Mouse (Mus musculus) forebrain, embryonic 15.5 days (tissue): ENCODE data around the gene Slc28a1. TPM values are rescaled to one million over a fixed set of nuclear protein-coding genes. Genes with fewer than 3 reads are reported as not detected.
A peak's percentile ranks its signal among the peaks of the same experiment; 100 is the strongest.
"Not testable (repeated sequence)": the region's sequence is repeated elsewhere in the genome, so short reads cannot be mapped to it uniquely, and the experiment has no call there.

Experiments
- ATAC-seq: fragments of 200-750 bp; cut with Nextera tagmentation; replicated peaks from 2 replicates; pipeline ENCODE4 v1.8.0; 2017; ENCODE audit warnings: mild to moderate bottlenecking, moderate TSS enrichment, moderate library complexity
- H3K27ac ChIP-seq: fragments of 300-500 bp; sonication (generic); replicated peaks from 2 replicates; pipeline ENCODE4 v1.5.1; 2015; ENCODE audit warnings: mild to moderate bottlenecking, inconsistent platforms
- H3K27me3 ChIP-seq: fragments of 300-500 bp; sonication (generic); 2 replicates; pipeline ENCODE4 v1.6.1; 2015; ENCODE audit warnings: inconsistent platforms
- H3K36me3 ChIP-seq: fragments of 300-500 bp; sonication (generic); 2 replicates; pipeline ENCODE4 v1.6.1; 2015; ENCODE audit warnings: mild to moderate bottlenecking, inconsistent platforms
- H3K4me1 ChIP-seq: fragments of 300-500 bp; sonication (generic); 2 replicates; pipeline ENCODE4 v1.6.1; 2015; ENCODE audit warnings: inconsistent platforms
- H3K4me2 ChIP-seq: fragments of 300-500 bp; sonication (generic); replicated peaks from 2 replicates; pipeline ENCODE4 v1.6.1; 2015; ENCODE audit warnings: mild to moderate bottlenecking, inconsistent platforms
- H3K4me3 ChIP-seq: fragments of 300-500 bp; sonication (generic); 2 replicates; pipeline ENCODE4 v1.5.1; 2015; ENCODE audit warnings: mild to moderate bottlenecking, inconsistent platforms
- H3K9ac ChIP-seq: fragments of 300-500 bp; sonication (generic); replicated peaks from 2 replicates; pipeline ENCODE4 v1.6.1; 2015; ENCODE audit warnings: mild to moderate bottlenecking, inconsistent platforms
- H3K9me3 ChIP-seq: fragments of 300-500 bp; sonication (generic); 2 replicates; pipeline ENCODE4 v1.6.1; 2016; ENCODE audit warnings: inconsistent platforms
- WGBS: fragments of 180-500 bp; shearing (Covaris S2); methylation state at CpG from one replicate; pipeline ENCODE4 v1.1.7; 2015; ENCODE audit warnings: mixed read lengths; 5-methylcytosine and 5-hydroxymethylcytosine counted together
- polyA plus RNA-seq: library from polyadenylated mRNA; unstranded; fragments of >200 nt; fragmentation: Nextera tagmentation; extraction: Ambion mirVana; gene quantifications from 2 replicates; pipeline ENCODE4 v1.2.1, GENCODE M21; 2015

The Slc28a1 gene
- polyA plus RNA-seq, 1 experiment from 2014 or later: not detected

GRCm38 (mm10) chr7:81153327-81153726 lies 38.7 kb downstream of the Slc28a1 start:
- Histone ChIP-seq H3K27ac (no peak overlapping the region), H3K9me3 (no peaks in the 10 kb centered on the region), H3K36me3 (no peaks in the 10 kb centered on the region), H3K9ac (no peak overlapping the region), H3K4me3 (no peak overlapping the region), H3K4me2 (no peak overlapping the region), H3K27me3 (no peaks in the 10 kb centered on the region), H3K4me1 (no peaks in the 10 kb centered on the region)
- 87% methylated on average over 6 of the region's 6 CpGs for WGBS
- no peak for ATAC-seq

- H3K4me1 ChIP-seq, H3K27me3 ChIP-seq, H3K9ac ChIP-seq, H3K27ac ChIP-seq, H3K36me3 ChIP-seq, H3K4me3 ChIP-seq, H3K4me2 ChIP-seq, ATAC-seq, H3K9me3 ChIP-seq: not testable (repeated sequence)
Measured at GRCm38 (mm10) chr7:81154244-81154643, 39.6 kb downstream of the Slc28a1 start.

GRCm38 (mm10) chr7:81154960-81155359 lies 40.4 kb downstream of the Slc28a1 start:
- Histone ChIP-seq H3K27me3 (no peaks in the 10 kb centered on the region), H3K9ac (no peak overlapping the region), H3K36me3 (no peaks in the 10 kb centered on the region), H3K27ac (no peak overlapping the region), H3K4me1 (no peaks in the 10 kb centered on the region), H3K9me3 (no peaks in the 10 kb centered on the region), H3K4me3 (no peak overlapping the region), H3K4me2 (no peak overlapping the region)
- 4% methylated on average over 3 of the region's 3 CpGs for WGBS
- no peak for ATAC-seq

GRCm38 (mm10) chr7:81158933-81159332 lies 44.3 kb downstream of the Slc28a1 start:
- ATAC-seq: no peak
- no peak overlapping the region for H3K27ac ChIP-seq
- H3K4me3 ChIP-seq: no peak overlapping the region
- 81% methylated on average over 7 of the region's 7 CpGs for WGBS
- H3K27me3 ChIP-seq: no peaks in the 10 kb centered on the region
- H3K9ac ChIP-seq: no peak overlapping the region
- no peaks in the 10 kb centered on the region for H3K36me3 ChIP-seq
- no peaks in the 10 kb centered on the region for H3K9me3 ChIP-seq
- H3K4me2 ChIP-seq: no peak overlapping the region
- no peaks in the 10 kb centered on the region for H3K4me1 ChIP-seq

GRCm38 (mm10) chr7:81161666-81162065 lies 47.1 kb downstream of the Slc28a1 start:
- Histone ChIP-seq H3K4me2 (no peak overlapping the region), H3K27me3 (no peaks in the 10 kb centered on the region), H3K4me3 (no peak overlapping the region), H3K27ac (no peak overlapping the region), H3K36me3 (no peaks in the 10 kb centered on the region), H3K9me3 (no peaks in the 10 kb centered on the region), H3K4me1 (no peaks in the 10 kb centered on the region), H3K9ac (no peak overlapping the region)
- ATAC-seq: peak; percentile 38; the same call in 1 of the 2 replicates
- 72% methylated on average over 9 of the region's 9 CpGs for WGBS

- H3K27ac ChIP-seq: no peak overlapping the region
- H3K4me3 ChIP-seq: no peak overlapping the region
- H3K4me2 ChIP-seq: no peak overlapping the region
- no peak overlapping the region for H3K9ac ChIP-seq
- no peak for ATAC-seq
- no peaks in the 10 kb centered on the region for H3K4me1 ChIP-seq
- 32% methylated on average over 4 of the region's 4 CpGs for WGBS
- H3K36me3 ChIP-seq: no peaks in the 10 kb centered on the region
- H3K9me3 ChIP-seq: no peaks in the 10 kb centered on the region
- no peaks in the 10 kb centered on the region for H3K27me3 ChIP-seq
Measured at GRCm38 (mm10) chr7:81162345-81162744, 47.7 kb downstream of the Slc28a1 start.

- no peaks in the 10 kb centered on the region for H3K27me3 ChIP-seq
- H3K4me1 ChIP-seq: no peaks in the 10 kb centered on the region
- no peak overlapping the region for H3K9ac ChIP-seq
- no peaks in the 10 kb centered on the region for H3K36me3 ChIP-seq
- no peak overlapping the region for H3K4me3 ChIP-seq
- ATAC-seq: no peak
- WGBS: 69% methylated on average over 7 of the region's 7 CpGs
- no peak overlapping the region for H3K27ac ChIP-seq
- no peaks in the 10 kb centered on the region for H3K9me3 ChIP-seq
- H3K4me2 ChIP-seq: no peak overlapping the region
Measured at GRCm38 (mm10) chr7:81164411-81164810, 49.8 kb downstream of the Slc28a1 start.

- ATAC-seq: no peak
- Histone ChIP-seq H3K4me1 (no peaks in the 10 kb centered on the region), H3K36me3 (no peaks in the 10 kb centered on the region), H3K9ac (no peak overlapping the region), H3K9me3 (no peaks in the 10 kb centered on the region), H3K27me3 (no peaks in the 10 kb centered on the region), H3K4me2 (no peak overlapping the region), H3K27ac (no peak overlapping the region), H3K4me3 (no peak overlapping the region)
- 36% methylated on average over 3 of the region's 3 CpGs for WGBS
Measured at GRCm38 (mm10) chr7:81167124-81167523, 52.5 kb downstream of the Slc28a1 start.

GRCm38 (mm10) chr7:81169351-81169750 lies 54.8 kb downstream of the Slc28a1 start:
- Histone ChIP-seq H3K4me2 (no peak overlapping the region), H3K27me3 (no peaks in the 10 kb centered on the region), H3K9me3 (0 out of 2 replicates have a peak, but pooled peaks cover 5% of the 10 kb centered on the region), H3K27ac (no peak overlapping the region), H3K9ac (no peak overlapping the region), H3K4me3 (no peak overlapping the region), H3K36me3 (no peaks in the 10 kb centered on the region), H3K4me1 (no peaks in the 10 kb centered on the region)
- ATAC-seq: no peak
- WGBS: 63% methylated on average over 7 of the region's 7 CpGs

GRCm38 (mm10) chr7:81173931-81174330 lies 59.3 kb downstream of the Slc28a1 start:
- Histone ChIP-seq H3K4me1 (no peaks in the 10 kb centered on the region), H3K27ac (no peak overlapping the region), H3K4me3 (no peak overlapping the region), H3K4me2 (no peak overlapping the region), H3K36me3 (no peaks in the 10 kb centered on the region), H3K9me3 (0 out of 2 replicates have a peak, but pooled peaks cover 5% of the 10 kb centered on the region), H3K9ac (no peak overlapping the region), H3K27me3 (no peaks in the 10 kb centered on the region)
- WGBS: 89% methylated on average over 2 of the region's 2 CpGs
- no peak for ATAC-seq

GRCm38 (mm10) chr7:81174654-81175053 lies 60.1 kb downstream of the Slc28a1 start:
- Histone ChIP-seq H3K36me3 (no peaks in the 10 kb centered on the region), H3K4me2 (no peak overlapping the region), H3K4me1 (no peaks in the 10 kb centered on the region), H3K9ac (no peak overlapping the region), H3K4me3 (no peak overlapping the region), H3K27ac (no peak overlapping the region), H3K27me3 (no peaks in the 10 kb centered on the region), H3K9me3 (0 out of 2 replicates have a peak, but pooled peaks cover 5% of the 10 kb centered on the region)
- WGBS: 89% methylated on average over 5 of the region's 5 CpGs
- no peak for ATAC-seq

- H3K4me3 ChIP-seq: no peak overlapping the region
- H3K27me3 ChIP-seq: no peaks in the 10 kb centered on the region
- H3K4me2 ChIP-seq: no peak overlapping the region
- no peak overlapping the region for H3K27ac ChIP-seq
- no peak overlapping the region for H3K9ac ChIP-seq
- no peak for ATAC-seq
- no peaks in the 10 kb centered on the region for H3K36me3 ChIP-seq
- H3K4me1 ChIP-seq: no peaks in the 10 kb centered on the region
- 60% methylated on average over 5 of the region's 5 CpGs for WGBS
- H3K9me3 ChIP-seq: 0 out of 2 replicates have a peak, but pooled peaks cover 5% of the 10 kb centered on the region
Measured at GRCm38 (mm10) chr7:81176187-81176769, 61.7 kb downstream of the Slc28a1 start.

- H3K4me1 ChIP-seq: no peaks in the 10 kb centered on the region
- H3K4me3 ChIP-seq: no peak overlapping the region
- H3K9me3 ChIP-seq: no peaks in the 10 kb centered on the region
- no peak overlapping the region for H3K9ac ChIP-seq
- 77% methylated on average over 5 of the region's 5 CpGs for WGBS
- H3K27me3 ChIP-seq: no peaks in the 10 kb centered on the region
- H3K36me3 ChIP-seq: no peaks in the 10 kb centered on the region
- ATAC-seq: no peak
- no peak overlapping the region for H3K4me2 ChIP-seq
- no peak overlapping the region for H3K27ac ChIP-seq
Measured at GRCm38 (mm10) chr7:81179494-81179893, 64.9 kb downstream of the Slc28a1 start.
